Mouse (Mus musculus): ENCODE measurements around the gene Olfr71.

DNA sequence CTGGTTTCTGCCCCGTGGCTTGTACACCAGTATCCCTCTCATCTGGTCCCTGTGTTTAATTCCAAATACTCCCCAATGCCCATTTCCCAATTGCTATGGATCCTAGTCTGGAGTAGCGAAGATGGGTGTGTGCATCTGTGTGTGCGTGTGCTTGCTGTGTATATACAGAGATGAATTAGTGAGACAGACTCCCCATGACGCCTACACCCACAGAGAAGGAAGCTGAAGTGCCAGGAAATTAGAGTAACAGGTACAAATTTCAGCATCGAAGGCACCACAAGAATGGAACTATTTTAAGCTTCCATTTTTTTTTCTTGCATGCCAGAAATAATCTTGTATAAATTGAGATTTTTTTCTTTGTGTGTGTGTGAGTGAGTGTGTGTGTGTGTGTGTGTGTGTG is 19.0 kb downstream of the Olfr71 start:
- TF ChIP-seq EP300 (IDR thresholded peaks at IDR 0.05; ENCODE audit: low read depth), result no peak
- TF ChIP-seq CTCF (IDR thresholded peaks at IDR 0.05; ENCODE audit: low read depth), result no peak

Data from heart, postnatal 0 days (tissue).